Mouse (Mus musculus) neutrophil, adult 5-6 weeks (primary cell): ENCODE results near the gene Bcl7c. TPM values are rescaled to one million over a fixed set of nuclear protein-coding genes. Genes with fewer than 3 reads are reported as not detected.
"Not testable (repeated sequence)": the region's sequence is repeated elsewhere in the genome, so short reads cannot be mapped to it uniquely, and the experiment has no call there.

Experiments used
- ATAC-seq: fragments of 151-379, 151-347 bp; 2 replicates; pipeline ENCODE4 v1.8.0; 2017; ENCODE audit warnings: mild to moderate bottlenecking, moderate TSS enrichment; ENCODE audit not compliant: insufficient number of reproducible peaks, poor library complexity, low FRiP score, severe bottlenecking; ENCODE audit errors: extremely low read depth
- total RNA-seq: library from RNA; stranded (forward); fragments of 200-1000 nt; gene quantifications from 2 replicates; pipeline ENCODE4 v1.2.3, GENCODE M21; 2017

The Bcl7c gene
- total RNA-seq, 1 experiment from 2014 or later: 11.6 TPM

DNA sequence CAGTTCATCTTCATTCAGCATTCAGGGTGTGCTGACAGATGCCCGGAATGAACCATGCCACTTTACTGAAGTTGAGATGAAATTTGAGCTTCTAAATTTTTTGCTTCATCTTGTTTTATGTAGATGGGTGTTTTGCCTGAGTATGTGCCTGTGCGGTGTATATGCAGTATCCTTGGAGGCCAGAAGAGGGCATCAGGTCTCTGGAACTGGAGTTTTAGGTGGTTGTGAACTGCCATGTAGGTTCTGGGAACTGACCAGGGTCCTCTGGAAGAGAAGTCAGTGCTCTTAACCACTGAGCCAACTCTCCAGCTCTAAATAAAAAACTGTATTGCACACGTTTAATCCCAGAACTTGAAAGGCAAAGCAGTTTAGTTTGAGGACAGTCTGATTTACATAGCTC lies 47.9 kb downstream of the Bcl7c start:
- ATAC-seq: no peak

- no peak for ATAC-seq
These were observed 51.8 kb downstream of the Bcl7c start for GRCm38 (mm10) chr7:127656946-127657345.

GRCm38 (mm10) chr7:127654318-127654717 lies 54.4 kb downstream of the Bcl7c start:
- ATAC-seq: no peak

DNA sequence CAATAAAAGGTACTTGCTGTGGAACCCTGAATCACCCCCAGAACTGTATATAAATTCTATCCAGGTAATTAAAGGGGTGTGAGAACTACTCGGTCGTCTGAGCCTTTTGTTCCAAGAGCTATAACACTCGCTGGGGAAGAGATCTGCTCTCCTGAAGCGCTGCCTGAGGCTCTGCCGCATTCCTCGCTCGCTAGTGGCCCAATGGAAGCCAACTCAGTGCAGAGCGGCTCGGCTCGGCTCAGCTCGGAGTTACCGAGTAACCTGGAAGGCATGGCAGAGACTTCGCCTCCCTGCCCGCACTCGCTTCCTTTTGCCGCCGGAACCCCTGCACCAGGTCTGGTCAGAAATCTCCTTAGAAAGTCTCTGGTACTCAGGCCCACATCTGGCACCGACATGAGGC lies 56.7 kb downstream of the Bcl7c start:
- no peak for ATAC-seq

GRCm38 (mm10) chr7:127651624-127652023 lies 57.1 kb downstream of the Bcl7c start:
- no peak for ATAC-seq

DNA sequence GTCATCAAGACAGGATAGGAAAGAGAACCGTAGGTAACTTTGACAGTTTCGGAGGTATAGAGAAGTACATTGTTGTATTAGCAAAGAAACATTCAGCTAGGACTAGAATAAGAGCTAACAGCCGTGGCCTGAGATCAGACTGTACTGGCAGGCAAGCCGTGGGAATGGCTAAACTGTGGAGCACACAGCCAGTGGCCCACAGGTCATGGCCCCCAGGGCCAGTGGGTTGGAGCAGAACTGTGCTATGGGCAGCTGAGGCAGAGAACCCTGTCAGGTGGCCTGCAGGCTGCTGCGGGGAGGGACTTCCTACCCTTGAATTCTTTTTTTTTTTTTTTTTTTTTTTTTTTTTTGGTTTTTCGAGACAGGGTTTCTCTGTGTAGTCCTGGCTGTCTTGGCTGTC lies 59.5 kb downstream of the Bcl7c start:
- ATAC-seq: no peak

DNA sequence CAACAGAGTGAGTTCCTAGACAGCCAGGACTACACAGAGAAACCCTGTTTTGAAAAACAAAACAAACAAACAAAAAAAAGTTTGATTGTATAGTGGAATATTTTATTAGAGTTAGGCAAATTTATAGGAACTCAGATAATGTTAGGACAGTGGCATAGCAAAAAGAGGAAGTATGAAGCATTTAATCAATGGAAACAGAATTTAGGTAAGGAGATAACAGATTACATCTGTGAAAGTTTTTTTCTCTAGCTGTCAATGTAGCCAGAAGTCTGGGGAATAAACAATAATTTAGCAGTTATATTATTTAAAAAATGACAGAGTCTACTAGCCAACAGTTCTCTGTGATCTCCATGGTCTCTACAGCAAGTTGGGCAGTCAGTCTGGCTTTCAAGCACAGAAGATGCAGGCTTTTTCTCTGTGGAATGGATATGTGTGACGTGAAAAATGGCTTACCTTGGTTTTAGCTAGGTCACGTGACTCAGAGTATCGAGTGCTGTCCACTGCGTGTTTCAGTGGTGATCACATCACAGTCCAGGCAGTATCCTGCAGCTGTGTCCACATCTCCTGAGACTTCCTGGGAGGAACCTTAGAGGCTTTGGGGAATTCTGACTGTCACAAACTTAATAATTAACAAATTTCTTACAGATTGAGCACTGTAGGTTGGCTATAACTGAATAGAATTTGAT lies 60.1 kb downstream of the Bcl7c start:
- no peak for ATAC-seq

DNA sequence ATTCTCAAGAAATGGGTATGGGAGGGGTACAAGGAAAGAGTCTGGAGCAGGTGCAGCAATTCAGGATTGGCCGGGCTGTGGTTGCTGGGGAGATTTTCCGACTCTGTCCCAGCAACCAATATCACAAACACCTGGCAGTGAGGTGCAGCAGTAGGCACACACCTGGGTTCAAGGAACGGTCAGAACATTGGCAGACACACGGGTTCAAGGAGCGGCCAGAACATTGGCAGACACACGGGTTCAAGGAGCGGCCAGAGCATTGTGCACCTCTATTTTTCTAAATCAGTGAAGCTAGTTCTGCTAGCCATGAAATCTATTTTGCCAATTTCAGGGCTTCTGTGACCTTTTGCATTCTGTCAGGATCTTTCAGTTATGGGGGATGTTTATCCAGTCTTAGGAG lies 61.2 kb downstream of the Bcl7c start:
- not testable (repeated sequence) for ATAC-seq

DNA sequence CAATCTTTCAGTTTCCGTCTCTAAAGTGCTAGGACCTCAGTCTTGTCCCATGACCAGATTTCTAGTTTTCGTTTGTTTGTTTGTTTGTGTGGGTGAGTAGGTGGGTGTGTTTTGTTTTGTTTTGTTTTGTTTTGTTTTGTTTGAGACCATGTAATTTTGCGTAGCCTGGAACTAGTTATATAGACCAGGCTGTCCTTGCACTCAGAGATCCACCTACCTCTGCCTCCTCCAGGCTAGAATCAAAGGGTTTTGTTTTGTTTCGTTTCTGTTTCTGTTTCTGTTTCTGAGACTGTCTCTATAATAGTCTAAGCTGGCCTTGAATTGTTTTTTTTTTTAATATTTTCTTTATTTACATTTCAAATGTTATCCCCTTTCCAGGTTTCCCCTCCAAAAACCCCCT lies 62.4 kb downstream of the Bcl7c start:
- ATAC-seq: no peak

DNA sequence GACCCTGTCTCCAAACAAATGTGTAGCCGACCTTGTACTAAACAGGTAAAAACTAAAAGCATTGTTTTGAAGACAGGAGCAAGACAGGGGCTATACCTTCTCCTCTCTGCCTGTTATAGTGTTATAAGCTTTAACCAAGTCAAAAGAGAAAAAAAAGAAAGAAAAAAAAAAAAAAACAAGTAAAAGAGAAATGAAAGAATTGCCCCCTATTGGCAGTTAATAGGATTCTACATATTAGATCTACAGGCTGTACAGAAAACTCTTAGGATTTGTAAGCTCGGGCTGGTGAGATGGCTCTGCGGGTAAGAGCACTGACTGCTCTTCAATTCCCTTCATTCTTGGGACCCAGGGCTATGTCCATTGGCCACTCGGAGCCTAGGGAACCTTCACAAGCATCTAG lies 66.5 kb downstream of the Bcl7c start:
- ATAC-seq: no peak

- no peak for ATAC-seq
These were observed 67.5 kb downstream of the Bcl7c start for GRCm38 (mm10) chr7:127641260-127641659.

GRCm38 (mm10) chr7:127636963-127637362 lies 71.8 kb downstream of the Bcl7c start:
- no peak for ATAC-seq

DNA sequence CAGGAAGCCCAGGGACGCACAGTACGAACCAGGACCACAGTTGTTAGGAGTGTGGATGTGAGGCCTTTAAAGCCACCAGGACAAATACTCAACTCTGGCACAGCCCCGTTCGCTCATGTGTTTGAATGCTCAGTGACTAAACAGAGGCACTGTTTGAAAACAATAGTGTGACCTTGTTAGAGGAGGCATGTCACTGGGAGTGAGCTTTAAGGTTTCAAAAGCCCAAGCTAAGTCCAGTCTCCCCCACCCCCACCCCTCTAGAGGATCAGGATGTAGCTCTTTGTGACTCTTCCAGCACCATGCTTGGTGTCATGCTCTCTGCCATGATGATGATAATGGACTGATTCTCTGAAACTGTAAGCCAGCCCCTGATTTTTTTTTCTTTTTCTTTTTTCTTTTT lies 77.3 kb downstream of the Bcl7c start:
- no peak for ATAC-seq

- no peak for ATAC-seq
These were observed 80.1 kb downstream of the Bcl7c start for GRCm38 (mm10) chr7:127628646-127629045.

- ATAC-seq: no peak
These were observed 82.3 kb downstream of the Bcl7c start for GRCm38 (mm10) chr7:127626471-127626870.

DNA sequence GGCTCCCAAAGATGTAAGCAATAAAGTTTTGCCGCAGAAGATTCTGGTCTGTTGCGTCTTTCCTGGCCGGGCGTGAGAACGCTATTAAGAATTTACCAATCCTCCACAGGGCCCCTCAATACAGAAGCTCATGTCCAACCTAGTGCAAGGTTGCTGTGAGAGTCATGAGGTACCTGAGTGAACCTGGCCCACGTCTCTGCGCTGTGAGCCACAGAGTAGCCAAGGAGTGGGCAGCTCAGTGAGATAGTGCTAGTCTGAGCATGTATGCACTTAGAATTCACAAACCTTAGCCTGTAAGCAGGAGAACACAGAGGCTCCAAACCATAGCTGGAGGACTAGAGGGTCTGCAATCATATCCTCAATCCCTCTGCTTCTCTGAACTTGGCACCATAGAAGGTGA lies 82.7 kb downstream of the Bcl7c start:
- ATAC-seq: no peak

DNA sequence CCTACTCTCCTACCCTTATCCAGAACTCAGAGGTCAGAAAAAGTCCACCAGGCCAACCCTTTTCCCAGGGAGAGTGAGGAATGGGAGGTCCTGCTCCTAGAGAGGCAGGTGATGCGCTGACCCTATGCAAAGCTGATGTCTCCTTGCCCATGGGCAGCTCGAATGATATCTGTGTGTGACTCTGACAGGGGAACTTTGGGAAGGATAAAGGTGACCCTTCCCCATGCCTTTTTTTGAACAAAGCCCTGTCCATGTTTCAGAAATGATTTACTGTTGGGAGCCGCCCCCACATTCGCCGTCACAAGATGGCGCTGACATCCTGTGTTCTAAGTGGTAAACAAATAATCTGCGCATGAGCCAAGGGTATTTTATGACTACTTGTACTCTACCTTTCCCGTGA lies 90.3 kb downstream of the Bcl7c start:
- not testable (repeated sequence) for ATAC-seq

- no peak for ATAC-seq
These were observed 90.8 kb downstream of the Bcl7c start for GRCm38 (mm10) chr7:127617962-127618361.

GRCm38 (mm10) chr7:127616881-127617280 lies 91.9 kb downstream of the Bcl7c start:
- no peak for ATAC-seq

DNA sequence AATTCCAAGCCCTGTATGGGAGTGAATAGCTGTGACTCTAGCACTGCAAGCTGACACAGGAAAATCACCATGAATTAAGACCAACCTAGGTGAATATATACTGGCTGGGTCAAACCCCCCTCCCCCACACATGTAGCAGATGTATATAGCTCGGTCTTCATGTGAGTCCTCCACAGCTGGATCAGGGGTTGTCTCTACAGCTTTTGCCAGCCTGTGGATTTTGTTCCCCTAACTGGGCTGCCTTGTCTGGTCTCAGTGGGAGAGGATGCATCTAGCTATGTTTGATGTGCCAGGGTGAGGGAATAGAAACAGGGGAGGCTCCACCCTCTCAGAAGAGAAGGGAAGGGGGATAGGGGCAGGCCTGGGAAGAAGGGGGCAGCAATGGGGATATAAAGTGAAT lies 92.4 kb downstream of the Bcl7c start:
- ATAC-seq: no peak
